Comparison of ENCODE assay signal across 33 mouse cellular contexts in the genomic region with DNA sequence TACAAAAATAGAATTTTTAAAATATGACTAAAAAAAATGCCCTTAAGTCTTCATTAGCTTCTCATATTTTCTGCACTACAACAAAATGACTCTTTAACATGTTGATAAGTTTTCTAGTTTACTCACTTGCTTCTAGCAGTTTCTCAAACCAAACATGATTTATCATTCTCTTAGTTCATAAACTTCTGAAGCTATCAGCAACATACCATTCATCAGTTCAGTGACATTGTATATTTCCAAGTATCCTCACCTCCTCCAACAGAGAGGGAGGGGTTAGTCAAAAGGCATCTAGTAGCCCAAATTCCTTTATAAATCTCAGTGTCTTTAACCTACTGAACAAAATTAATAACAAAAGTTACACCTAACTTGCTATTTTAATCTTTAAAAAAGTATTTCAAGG. TPM values are rescaled to one million over a fixed set of nuclear protein-coding genes. Genes with fewer than 3 reads are reported as not detected.
DNase-seq lines count a peak whose midpoint lies in the region; ATAC-seq and TF ChIP-seq lines count a peak whose summit lies in the region.
"Had no signal": no experiment of that assay in that cellular context is flagged by ENCODE, and none has a peak within 500 bp of the region (broad histone marks: within the 10 kb centered on the region; RNA-seq: fewer than 3 reads in every experiment).

No protein-coding gene starts in this region.

- H3K4me1 ChIP-seq in liver, embryonic 12.5 days: peaks cover 86% of the 10 kb centered on the region
- H3K4me1 ChIP-seq in liver, embryonic 15.5 days (replicated peaks): peaks cover 86% of the 10 kb centered on the region
- H3K4me1 ChIP-seq in lung, postnatal 0 days (ENCODE audit: insufficient read depth, low read depth, low read length): no peaks in the 10 kb centered on the region
- H3K4me1 ChIP-seq: embryonic facial prominence, embryonic 12.5 days; embryonic facial prominence, embryonic 15.5 days; hindbrain, embryonic 13.5 days had no signal

- no peaks in the 10 kb centered on the region for H3K9me3 ChIP-seq in liver, embryonic 12.5 days (replicated peaks)
- no peaks in the 10 kb centered on the region for H3K9me3 ChIP-seq in liver, embryonic 15.5 days (replicated peaks)
- no peaks in the 10 kb centered on the region for H3K9me3 ChIP-seq in lung, postnatal 0 days (ENCODE audit: low read length)
- H3K9me3 ChIP-seq: embryonic facial prominence, embryonic 12.5 days; embryonic facial prominence, embryonic 15.5 days; G1E; hindbrain, embryonic 13.5 days had no signal

- H3K27ac ChIP-seq in liver, embryonic 12.5 days: peak overlapping the region; percentile 97
- peak overlapping the region; percentile 96 for H3K27ac ChIP-seq in liver, embryonic 15.5 days (replicated peaks)
- no peak overlapping the region for H3K27ac ChIP-seq in lung, postnatal 0 days (ENCODE audit: low read length)
- H3K27ac ChIP-seq: embryonic facial prominence, embryonic 12.5 days; embryonic facial prominence, embryonic 15.5 days; gastrocnemius, adult 2 months; hindbrain, embryonic 13.5 days had no signal

- H3K36me3 ChIP-seq in liver, embryonic 12.5 days: peaks cover 15% of the 10 kb centered on the region
- H3K36me3 ChIP-seq in liver, embryonic 15.5 days (replicated peaks): no peaks in the 10 kb centered on the region; the same call in 1 of the 2 replicates
- H3K36me3 ChIP-seq in lung, postnatal 0 days (ENCODE audit: insufficient read depth, low read length): no peaks in the 10 kb centered on the region
- H3K36me3 ChIP-seq: embryonic facial prominence, embryonic 12.5 days; embryonic facial prominence, embryonic 15.5 days; hindbrain, embryonic 13.5 days had no signal

- peak overlapping the region; percentile 52 for H3K4me2 ChIP-seq in liver, embryonic 12.5 days
- peak overlapping the region; percentile 51 for H3K4me2 ChIP-seq in liver, embryonic 15.5 days
- H3K4me2 ChIP-seq in lung, postnatal 0 days (replicated peaks; ENCODE audit: low read depth, low read length): no peak overlapping the region
- H3K4me2 ChIP-seq: embryonic facial prominence, embryonic 12.5 days; embryonic facial prominence, embryonic 15.5 days; heart, embryonic 11.5 days; hindbrain, embryonic 13.5 days had no signal

- no peak overlapping the region for H3K4me3 ChIP-seq in liver, embryonic 12.5 days
- H3K4me3 ChIP-seq in liver, embryonic 15.5 days (replicated peaks): no peak overlapping the region
- H3K4me3 ChIP-seq in lung, postnatal 0 days (ENCODE audit: low read depth, low read length): no peak overlapping the region
- H3K4me3 ChIP-seq: embryonic facial prominence, embryonic 12.5 days; embryonic facial prominence, embryonic 15.5 days; gastrocnemius, adult 2 months; hindbrain, embryonic 13.5 days had no signal

- peak overlapping the region; percentile 28; the same call in 1 of the 2 replicates for H3K9ac ChIP-seq in liver, embryonic 12.5 days
- H3K9ac ChIP-seq in liver, embryonic 15.5 days: peak overlapping the region; percentile 12; the same call in 1 of the 2 replicates
- H3K9ac ChIP-seq in lung, postnatal 0 days (replicated peaks; ENCODE audit: low read depth): no peak overlapping the region
- H3K9ac ChIP-seq: embryonic facial prominence, embryonic 12.5 days; embryonic facial prominence, embryonic 15.5 days; forebrain, postnatal 0 days; hindbrain, embryonic 13.5 days had no signal

- ATAC-seq in erythroblast, adult 5-6 weeks (replicated peaks; ENCODE audit: low FRiP score, poor library complexity, severe bottlenecking): peak; percentile 80
- peak; percentile 47; the same call in 1 of the 2 replicates for ATAC-seq in liver, embryonic 12.5 days
- peak; percentile 57 for ATAC-seq in liver, embryonic 15.5 days (ENCODE audit: insufficient read depth)
- no peak for ATAC-seq in lung, postnatal 0 days
- ATAC-seq: forebrain, embryonic 14.5 days; forebrain, postnatal 0 days; hindbrain, embryonic 16.5 days; Patski had no signal

- TF ChIP-seq CTCF in lung, postnatal 0 days (IDR thresholded peaks at IDR 0.05): no peak

- TF ChIP-seq EP300 in lung, postnatal 0 days (IDR thresholded peaks at IDR 0.05): no peak

- peak; percentile 58 for DNase-seq in c-Kit-negative CD71-positive TER-119-positive erythroid progenitor cells, embryonic 14.5 days (ENCODE audit: low read depth, low spot score)
- no peak for DNase-seq in urinary bladder, postnatal 36 days (ENCODE audit: low spot score in 2 of 2)
- no peak for DNase-seq in lung, postnatal 0 days (ENCODE audit: low spot score)
- no peak for DNase-seq in urinary bladder, adult 2 months (ENCODE audit: low spot score)
- DNase-seq in cerebellum, postnatal 25 days: no peak
- DNase-seq: adrenal gland, postnatal 10 days; B cell, adult 2 months; cerebellum, adult 18-20 months; cerebellum, adult 9-10 months; cerebellum, postnatal 14 days; forebrain, postnatal 0 days; gastrocnemius, adult 2 months; gastrocnemius, postnatal 14 days; heart, adult 11 months had no signal

- H3K27me3 ChIP-seq in liver, embryonic 12.5 days (replicated peaks): no peaks in the 10 kb centered on the region
- no peaks in the 10 kb centered on the region for H3K27me3 ChIP-seq in liver, embryonic 15.5 days
- no peaks in the 10 kb centered on the region for H3K27me3 ChIP-seq in lung, postnatal 0 days (replicated peaks; ENCODE audit: insufficient read depth, low read length)
- H3K27me3 ChIP-seq: CH12.LX; embryonic facial prominence, embryonic 12.5 days; embryonic facial prominence, embryonic 15.5 days; hindbrain, embryonic 13.5 days; Patski had no signal

RNA-seq across cellular contexts. Expression of a gene that starts 22.8 kb away (rescaled TPM):
- 351 and 367 TPM in 2 replicates for total RNA-seq in erythroblast, adult 5-6 weeks (2015; ENCODE audit: low replicate concordance)
- 512 and 717 TPM in 2 replicates for total RNA-seq in erythroblast, adult 5-6 weeks (2017; ENCODE audit: low replicate concordance)
- polyA plus RNA-seq in liver, embryonic 12.5 days (2016; fragmentation: Nextera tagmentation; extraction: Ambion mirVana): 10.6 and 12.0 TPM in 2 replicates
- polyA plus RNA-seq in liver, embryonic 15.5 days (2015; fragmentation: Nextera tagmentation; extraction: Ambion mirVana): 10.1 and 15.2 TPM in 2 replicates
- 4.1 and 4.5 TPM in 2 replicates for polyA plus RNA-seq in lung, postnatal 0 days (2015; fragmentation: Nextera tagmentation; extraction: Ambion mirVana)
- 17.7 and 19.8 TPM in 2 replicates for polyA plus RNA-seq in urinary bladder, adult 2 months (2012; rRNA removed)

RNA-seq across cellular contexts. Expression of a gene that starts 53.0 kb away (rescaled TPM):
- total RNA-seq in erythroblast, adult 5-6 weeks (2015; ENCODE audit: low replicate concordance): not detected in 2 replicates
- total RNA-seq in erythroblast, adult 5-6 weeks (2017; ENCODE audit: low replicate concordance): not detected in 2 replicates
- polyA plus RNA-seq in liver, embryonic 12.5 days (2016; fragmentation: Nextera tagmentation; extraction: Ambion mirVana): not detected in 2 replicates
- polyA plus RNA-seq in liver, embryonic 15.5 days (2015; fragmentation: Nextera tagmentation; extraction: Ambion mirVana): not detected in 2 replicates
- 0.24 TPM in 1 of 2 replicates, not detected in the other for polyA plus RNA-seq in lung, postnatal 0 days (2015; fragmentation: Nextera tagmentation; extraction: Ambion mirVana)
- polyA plus RNA-seq in urinary bladder, adult 2 months (2012; rRNA removed): not detected in 2 replicates
- total RNA-seq: common myeloid progenitor, adult 5-6 weeks; G1E; gastrocnemius, adult 2 months; gastrocnemius, postnatal 14 days; heart, adult 8-10 months; heart, postnatal 25 days; hematopoietic stem cell, adult 5-6 weeks had no signal
- polyA plus RNA-seq: forebrain, embryonic 11.5 days; frontal cortex, adult 2 months; G1E; heart, embryonic 11.5 days; heart, embryonic 14.5 days had no signal
